Mouse (Mus musculus) small intestine, adult 2 months (tissue): ENCODE results near the gene Gng7.

Experiments
- CTCF ChIP-seq: fragments of 200-500 bp; IDR thresholded peaks from 2 replicates; pipeline ENCODE4 v1.5.1; 2012; ENCODE audit warnings: low read depth, mild to moderate bottlenecking, control low read depth, inconsistent platforms, low read length, moderate library complexity, mixed read lengths; ENCODE audit not compliant: insufficient replicate concordance, insufficient read length; ENCODE audit errors: extremely low read depth
- POLR2A ChIP-seq: fragments of 200-500 bp; IDR thresholded peaks from 2 replicates; pipeline ENCODE4 v1.6.1; 2012; ENCODE audit warnings: low read depth, mild to moderate bottlenecking, control low read depth, inconsistent platforms, low read length, moderate library complexity

DNA sequence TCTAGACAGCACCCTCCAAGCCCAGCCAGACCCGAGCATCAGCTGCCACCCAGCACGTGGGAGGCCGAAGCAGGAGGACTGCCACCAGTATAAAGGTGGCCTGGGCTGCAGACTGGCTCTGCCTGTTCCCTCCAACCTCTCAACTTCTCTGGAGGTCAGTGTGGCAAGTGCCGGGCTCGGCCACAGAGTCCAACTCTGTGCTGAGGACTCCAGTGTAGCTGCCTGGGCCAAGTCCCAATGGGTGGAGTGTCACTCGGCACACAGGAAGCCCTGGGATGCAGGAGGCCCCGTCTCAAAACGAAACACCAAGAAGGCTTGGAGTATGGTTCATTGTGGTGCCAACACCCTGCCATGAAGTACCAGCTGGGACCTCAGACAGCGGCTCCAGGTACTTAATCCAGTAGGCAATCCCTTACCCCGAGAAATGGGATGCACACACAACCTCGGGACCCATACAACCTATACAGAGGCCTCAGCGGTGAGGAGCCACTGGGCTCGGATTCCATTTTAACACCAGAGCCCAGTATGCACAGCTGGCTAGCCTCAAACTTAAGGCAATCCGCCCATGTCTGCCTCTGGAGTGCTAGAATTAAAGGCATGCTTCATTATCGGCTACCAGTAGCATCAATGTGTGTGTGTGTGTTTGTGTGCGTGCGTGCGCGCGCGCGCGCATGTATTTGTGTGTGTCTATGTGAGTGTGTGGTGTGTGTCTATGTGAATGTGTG lies 42.8 kb upstream of the Gng7 start:
- TF ChIP-seq POLR2A (no peak), CTCF (no peak)
